Mouse (Mus musculus): ENCODE results near the gene Pdgfa. TPM values are rescaled to one million over a fixed set of nuclear protein-coding genes. Genes with fewer than 3 reads are reported as not detected.

Gene Pdgfa
- total RNA-seq, 1 experiment from 2014 or later, result 0.65 TPM

- ATAC-seq (replicated peaks in 1 of 2; ENCODE audit: insufficient read depth in 1 of 2, low FRiP score in 2 of 2, low TSS enrichment in 1 of 2, low read depth in 1 of 2, poor library complexity in 2 of 2, severe bottlenecking in 2 of 2), result no peak
These were observed 56.6 kb downstream of the Pdgfa start for GRCm38 (mm10) chr5:138940576-138940975.

- no peak for ATAC-seq (replicated peaks in 1 of 2; ENCODE audit: insufficient read depth in 1 of 2, low FRiP score in 2 of 2, low TSS enrichment in 1 of 2, low read depth in 1 of 2, poor library complexity in 2 of 2, severe bottlenecking in 2 of 2)
These were observed 58.5 kb downstream of the Pdgfa start for GRCm38 (mm10) chr5:138938572-138939163.

GRCm38 (mm10) chr5:138936399-138937089 lies 60.6 kb downstream of the Pdgfa start:
- no peak for ATAC-seq (replicated peaks in 1 of 2; ENCODE audit: insufficient read depth in 1 of 2, low FRiP score in 2 of 2, low TSS enrichment in 1 of 2, low read depth in 1 of 2, poor library complexity in 2 of 2, severe bottlenecking in 2 of 2)

GRCm38 (mm10) chr5:138934540-138934939 lies 62.6 kb downstream of the Pdgfa start:
- ATAC-seq (replicated peaks in 1 of 2; ENCODE audit: insufficient read depth in 1 of 2, low FRiP score in 2 of 2, low TSS enrichment in 1 of 2, low read depth in 1 of 2, poor library complexity in 2 of 2, severe bottlenecking in 2 of 2), result peak; percentile 92 to 93

GRCm38 (mm10) chr5:138932460-138933432 lies 64.4 kb downstream of the Pdgfa start:
- no peak for ATAC-seq (replicated peaks in 1 of 2; ENCODE audit: insufficient read depth in 1 of 2, low FRiP score in 2 of 2, low TSS enrichment in 1 of 2, low read depth in 1 of 2, poor library complexity in 2 of 2, severe bottlenecking in 2 of 2)

GRCm38 (mm10) chr5:138931836-138932235 lies 65.3 kb downstream of the Pdgfa start:
- no peak for ATAC-seq (replicated peaks in 1 of 2; ENCODE audit: insufficient read depth in 1 of 2, low FRiP score in 2 of 2, low TSS enrichment in 1 of 2, low read depth in 1 of 2, poor library complexity in 2 of 2, severe bottlenecking in 2 of 2)

- no peak for ATAC-seq (replicated peaks in 1 of 2; ENCODE audit: insufficient read depth in 1 of 2, low FRiP score in 2 of 2, low TSS enrichment in 1 of 2, low read depth in 1 of 2, poor library complexity in 2 of 2, severe bottlenecking in 2 of 2)
These were observed 67.2 kb downstream of the Pdgfa start for GRCm38 (mm10) chr5:138929879-138930507.

Other genes starting within 250 kb of the Pdgfa start
- gene Fam20c, start 242.9 kb downstream of the Pdgfa start, total RNA-seq (2017), result 1.4 and 3.5 TPM in 2 replicates
- gene Gm5294, start 177.3 kb downstream of the Pdgfa start, total RNA-seq (2017), result 0.63 TPM in 1 of 2 replicates, not detected in the other
- gene Prkar1b, start 152.6 kb upstream of the Pdgfa start, total RNA-seq (2017), result 0.13 TPM in 1 of 2 replicates, not detected in the other
- 6.6 and 11.4 TPM in 2 replicates for gene Dnaaf5, start 152.9 kb upstream of the Pdgfa start, total RNA-seq (2017)
- 39.6 and 42.5 TPM in 2 replicates for gene Sun1, start 203.3 kb upstream of the Pdgfa start, total RNA-seq (2017)

All from hematopoietic stem cell, adult 5-6 weeks (primary cell).